Mouse (Mus musculus): ENCODE results near the gene Kansl2. TPM values are rescaled to one million over a fixed set of nuclear protein-coding genes. Genes with fewer than 3 reads are reported as not detected.

The Kansl2 gene
- polyA plus RNA-seq, 1 experiment = 60.7 TPM

DNA sequence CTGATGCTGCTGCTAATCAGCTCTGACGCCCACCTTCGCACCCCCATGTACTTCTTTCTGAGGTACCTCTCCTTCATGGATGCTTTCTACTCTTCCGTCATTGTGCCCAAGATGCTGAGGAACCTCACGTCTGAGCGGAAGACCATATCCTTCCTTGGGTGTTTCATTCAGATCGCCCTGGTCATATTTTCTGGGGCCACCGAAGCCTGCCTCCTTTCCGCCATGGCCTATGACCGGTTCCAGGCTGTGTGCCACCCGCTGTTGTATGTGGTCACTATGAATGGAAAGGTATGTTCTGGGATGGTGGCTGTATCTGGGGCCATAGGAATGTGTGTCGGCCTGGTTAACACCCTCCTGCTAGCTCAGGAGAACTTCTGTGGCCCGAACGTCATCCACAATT, 62.5 kb downstream of the Kansl2 start:
- Histone ChIP-seq H3K27me3 (ENCODE audit: control insufficient read depth, insufficient read depth, low read length) (no peaks in the 10 kb centered on the region), H3K4me3 (replicated peaks; ENCODE audit: insufficient read depth, low read depth, low read length) (no peak overlapping the region), H3K27ac (ENCODE audit: insufficient read depth, low read length) (no peak overlapping the region), H3K4me1 (ENCODE audit: control insufficient read depth, insufficient read depth, low read length) (no peaks in the 10 kb centered on the region)
- no peak for DNase-seq
- no peak for TF ChIP-seq POLR2A (IDR thresholded peaks at IDR 0.05; ENCODE audit: borderline replicate concordance, insufficient read depth, low read length)
- no peak for TF ChIP-seq CTCF (IDR thresholded peaks at IDR 0.05; ENCODE audit: borderline replicate concordance, insufficient read depth, low read depth, low read length)
- 90% methylated on average over 13 of the region's 13 CpGs for WGBS

DNA sequence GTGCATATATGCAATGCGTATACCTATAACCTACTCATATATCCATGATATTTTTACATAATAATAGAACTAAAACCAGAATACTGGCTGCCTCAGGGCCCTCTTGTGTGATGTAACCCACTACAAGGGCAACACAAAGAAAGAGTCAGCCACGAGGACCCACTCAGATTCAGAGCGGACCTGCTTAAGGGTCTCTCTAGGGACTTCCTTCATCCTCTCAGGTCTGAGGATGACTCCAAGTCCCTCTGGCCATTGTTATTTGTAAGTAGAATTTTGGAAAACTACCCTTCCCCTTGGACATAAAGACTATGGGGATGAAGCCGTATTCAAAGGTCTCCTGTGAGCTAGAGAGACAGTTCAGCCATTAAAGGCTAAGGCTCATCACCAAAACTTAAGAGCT, 64.5 kb downstream of the Kansl2 start, which contains the start of gene OR5BS1P:
Gene OR5BS1P (plus strand): TSS at position 301 of the 400 bp plus-strand sequence.
- TF ChIP-seq POLR2A (IDR thresholded peaks at IDR 0.05; ENCODE audit: borderline replicate concordance, insufficient read depth, low read length) = no peak
- TF ChIP-seq CTCF (IDR thresholded peaks at IDR 0.05; ENCODE audit: borderline replicate concordance, insufficient read depth, low read depth, low read length) = no peak
- Histone ChIP-seq H3K4me1 (ENCODE audit: control insufficient read depth, insufficient read depth, low read length) (no peaks in the 10 kb centered on the region), H3K27me3 (ENCODE audit: control insufficient read depth, insufficient read depth, low read length) (no peaks in the 10 kb centered on the region), H3K4me3 (replicated peaks; ENCODE audit: insufficient read depth, low read depth, low read length) (no peak within 1 kb of the TSS), H3K27ac (ENCODE audit: insufficient read depth, low read length) (no peak within 1 kb of the TSS)
- 91% methylated on average over 4 of the region's 4 CpGs for WGBS
- DNase-seq = no peak

Other genes with a start within 250 kb of the Kansl2 start
- gene Zfp641, start 238.1 kb downstream of the Kansl2 start, polyA plus RNA-seq (2012; rRNA removed) = 10.1 and 11.0 TPM in 2 replicates
- gene Olfr285, start 216.9 kb downstream of the Kansl2 start, polyA plus RNA-seq (2012; rRNA removed) = not detected in 2 replicates
- gene Olfr284, start 193.3 kb downstream of the Kansl2 start, polyA plus RNA-seq (2012; rRNA removed) = not detected in 2 replicates
- not detected in 2 replicates for gene Olfr283, start 153.3 kb downstream of the Kansl2 start, polyA plus RNA-seq (2012; rRNA removed)
- not detected in 2 replicates for gene Olfr282, start 103.0 kb downstream of the Kansl2 start, polyA plus RNA-seq (2012; rRNA removed)
- not detected in 2 replicates for gene Olfr281, start 81.7 kb downstream of the Kansl2 start, polyA plus RNA-seq (2012; rRNA removed)
- gene OR5BS1P, start 64.4 kb downstream of the Kansl2 start, polyA plus RNA-seq (2012; rRNA removed) = not detected in 2 replicates
- 0.34 TPM in 1 of 2 replicates, not detected in the other for gene Lalba, start 51.5 kb downstream of the Kansl2 start, polyA plus RNA-seq (2012; rRNA removed)
- gene Olfr279, start 41.9 kb downstream of the Kansl2 start, polyA plus RNA-seq (2012; rRNA removed) = 0.03 and 0.05 TPM in 2 replicates
- gene Ccnt1, start 36.7 kb upstream of the Kansl2 start, polyA plus RNA-seq (2012; rRNA removed) = 24.1 and 24.2 TPM in 2 replicates
- gene 4930415O20Rik, start 36.7 kb upstream of the Kansl2 start, polyA plus RNA-seq (2012; rRNA removed) = not detected in 2 replicates
- gene Adcy6, start 75.8 kb upstream of the Kansl2 start, polyA plus RNA-seq (2012; rRNA removed) = 31.1 and 31.3 TPM in 2 replicates
- gene Cacnb3, start 96.6 kb upstream of the Kansl2 start, polyA plus RNA-seq (2012; rRNA removed) = 65.4 and 69.7 TPM in 2 replicates
- 69.4 and 71.7 TPM in 2 replicates for gene Ddx23, start 128.6 kb upstream of the Kansl2 start, polyA plus RNA-seq (2012; rRNA removed)
- gene Rnd1, start 143.2 kb upstream of the Kansl2 start, polyA plus RNA-seq (2012; rRNA removed) = 42.4 and 47.4 TPM in 2 replicates
- gene Ccdc65, start 173.9 kb upstream of the Kansl2 start, polyA plus RNA-seq (2012; rRNA removed) = 4.8 TPM in 2 replicates
- gene Fkbp11, start 193.9 kb upstream of the Kansl2 start, polyA plus RNA-seq (2012; rRNA removed) = 4.1 and 4.7 TPM in 2 replicates
- gene Arf3, start 228.9 kb upstream of the Kansl2 start, polyA plus RNA-seq (2012; rRNA removed) = 202 and 210 TPM in 2 replicates
- gene Wnt10b, start 243.9 kb upstream of the Kansl2 start, polyA plus RNA-seq (2012; rRNA removed) = 0.15 and 0.22 TPM in 2 replicates

Data from cerebellum, adult 2 months (tissue).